ENCODE assay signal across 30 mouse cellular contexts in the genomic region with DNA sequence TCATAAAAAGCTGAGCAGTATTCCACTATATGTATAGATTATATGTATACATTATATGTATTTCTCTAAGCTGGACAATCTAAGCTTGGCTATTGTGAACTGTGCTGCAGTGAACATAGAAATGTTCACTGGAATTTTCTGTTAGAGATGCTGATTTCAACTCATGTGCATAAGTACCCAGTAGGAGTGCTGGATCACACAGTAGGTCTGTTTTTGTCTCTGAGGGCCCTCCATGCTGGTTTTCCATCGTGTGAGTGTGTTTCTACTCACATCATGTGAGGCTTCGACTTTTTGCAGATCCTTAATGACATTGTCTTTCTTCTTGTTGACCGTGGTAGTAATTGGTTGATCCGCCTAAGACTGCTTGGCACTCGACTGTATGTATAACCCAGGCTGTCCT. TPM values are rescaled to one million over a fixed set of nuclear protein-coding genes. Genes with fewer than 3 reads are reported as not detected.
"Had no signal": no experiment of that assay in that cellular context is flagged by ENCODE, and none has a peak within 500 bp of the region (broad histone marks: within the 10 kb centered on the region; RNA-seq: fewer than 3 reads in every experiment).

No protein-coding gene starts in this region.

- ATAC-seq: forebrain, embryonic 13.5 days; forebrain, embryonic 14.5 days; forebrain, embryonic 15.5 days; forebrain, embryonic 16.5 days; forebrain, postnatal 0 days had no signal

- H3K27ac ChIP-seq: embryonic facial prominence, embryonic 10.5 days; embryonic facial prominence, embryonic 12.5 days; embryonic facial prominence, embryonic 13.5 days; embryonic facial prominence, embryonic 15.5 days; forebrain, embryonic 10.5 days; forebrain, embryonic 12.5 days; forebrain, embryonic 13.5 days; forebrain, embryonic 15.5 days; gastrocnemius, adult 2 months; heart, adult 2 months; heart, embryonic 10.5 days had no signal

- H3K4me1 ChIP-seq: embryonic facial prominence, embryonic 10.5 days; embryonic facial prominence, embryonic 12.5 days; embryonic facial prominence, embryonic 13.5 days; embryonic facial prominence, embryonic 15.5 days; forebrain, embryonic 10.5 days; forebrain, embryonic 12.5 days; forebrain, embryonic 13.5 days; forebrain, embryonic 15.5 days; heart, embryonic 10.5 days had no signal

- H3K4me2 ChIP-seq: embryonic facial prominence, embryonic 12.5 days; embryonic facial prominence, embryonic 13.5 days; embryonic facial prominence, embryonic 15.5 days; forebrain, embryonic 12.5 days; forebrain, embryonic 13.5 days; forebrain, embryonic 15.5 days had no signal

- H3K36me3 ChIP-seq: embryonic facial prominence, embryonic 10.5 days; embryonic facial prominence, embryonic 12.5 days; embryonic facial prominence, embryonic 13.5 days; embryonic facial prominence, embryonic 15.5 days; forebrain, embryonic 10.5 days; forebrain, embryonic 12.5 days; forebrain, embryonic 15.5 days; heart, embryonic 10.5 days had no signal

- H3K9ac ChIP-seq: embryonic facial prominence, embryonic 12.5 days; embryonic facial prominence, embryonic 13.5 days; embryonic facial prominence, embryonic 15.5 days; forebrain, embryonic 12.5 days; forebrain, embryonic 13.5 days; forebrain, embryonic 15.5 days; forebrain, postnatal 0 days had no signal

- H3K9me3 ChIP-seq: embryonic facial prominence, embryonic 10.5 days; embryonic facial prominence, embryonic 12.5 days; embryonic facial prominence, embryonic 13.5 days; embryonic facial prominence, embryonic 15.5 days; forebrain, embryonic 10.5 days; forebrain, embryonic 12.5 days; forebrain, embryonic 13.5 days; forebrain, embryonic 15.5 days; heart, embryonic 10.5 days had no signal

- H3K4me3 ChIP-seq: embryonic facial prominence, embryonic 10.5 days; embryonic facial prominence, embryonic 12.5 days; embryonic facial prominence, embryonic 13.5 days; embryonic facial prominence, embryonic 15.5 days; erythroblast, embryonic 14.5 days; forebrain, embryonic 10.5 days; forebrain, embryonic 12.5 days; forebrain, embryonic 13.5 days; forebrain, embryonic 15.5 days; gastrocnemius, adult 2 months; heart, adult 2 months; heart, embryonic 10.5 days had no signal

- DNase-seq: cerebellum, adult 9-10 months; cerebellum, adult 9-11 months; cerebellum, postnatal 10 days; cerebellum, postnatal 14 days; cerebellum, postnatal 25 days; cerebellum, postnatal 36 days; embryo, embryonic 11 days; forebrain, postnatal 0 days; gastrocnemius, adult 2 months; gastrocnemius, postnatal 10 days; gastrocnemius, postnatal 14 days; gastrocnemius, postnatal 25 days; gastrocnemius, postnatal 36 days; heart, adult 18-20 months; heart, adult 2 months had no signal

- H3K27me3 ChIP-seq: embryonic facial prominence, embryonic 12.5 days; embryonic facial prominence, embryonic 13.5 days; embryonic facial prominence, embryonic 15.5 days; forebrain, embryonic 12.5 days; forebrain, embryonic 13.5 days; forebrain, embryonic 15.5 days had no signal

RNA-seq across cellular contexts. Expression of gene Arhgef33, which starts 8.4 kb away (rescaled TPM):
- total RNA-seq: common myeloid progenitor, adult 5-6 weeks; gastrocnemius, adult 18-20 months; gastrocnemius, adult 2 months; gastrocnemius, adult 8-10 months; gastrocnemius, postnatal 25 days had no signal
- polyA plus RNA-seq: erythroblast, embryonic 14.5 days had no signal
